Mouse (Mus musculus) heart, embryonic 16.5 days (tissue): ENCODE data around the gene Igf1r. TPM values are rescaled to one million over a fixed set of nuclear protein-coding genes. Genes with fewer than 3 reads are reported as not detected.

Experiments
- ATAC-seq: fragments of 200-750 bp; cut with Nextera tagmentation; replicated peaks from 2 replicates; pipeline ENCODE4 v1.8.0; 2017; ENCODE audit warnings: moderate number of reproducible peaks; ENCODE audit not compliant: insufficient read depth, low FRiP score; ENCODE audit errors: extremely low read depth
- H3K27ac ChIP-seq: fragments of 300-500 bp; sonication (generic); 2 replicates; pipeline ENCODE4 v1.5.1; 2014; ENCODE audit warnings: mild to moderate bottlenecking, low read length, control low read depth, moderate library complexity
- H3K27me3 ChIP-seq: fragments of 300-500 bp; sonication (generic); 2 replicates; pipeline ENCODE4 v1.6.1; 2014; ENCODE audit warnings: low read length, mixed read lengths; ENCODE audit not compliant: control insufficient read depth, insufficient read depth
- H3K36me3 ChIP-seq: fragments of 300-500 bp; sonication (generic); 2 replicates; pipeline ENCODE4 v1.6.1; 2014; ENCODE audit not compliant: control insufficient read depth, insufficient read depth
- H3K4me1 ChIP-seq: fragments of 300-500 bp; sonication (generic); 2 replicates; pipeline ENCODE4 v1.6.1; 2014; ENCODE audit warnings: low read length, mixed read lengths; ENCODE audit not compliant: control insufficient read depth, insufficient read depth
- H3K4me2 ChIP-seq: fragments of 300-500 bp; sonication (generic); 2 replicates; pipeline ENCODE4 v1.6.1; 2014; ENCODE audit warnings: low read depth, mild to moderate bottlenecking, control low read depth, low read length
- H3K4me3 ChIP-seq: fragments of 300-500 bp; sonication (generic); 2 replicates; pipeline ENCODE4 v1.5.1; 2014; ENCODE audit warnings: mild to moderate bottlenecking, control low read depth, low read length
- H3K9ac ChIP-seq: fragments of 300-500 bp; sonication (generic); 2 replicates; pipeline ENCODE4 v1.6.1; 2014; ENCODE audit warnings: low read length, control low read depth
- H3K9me3 ChIP-seq: fragments of 300-500 bp; sonication (generic); replicated peaks from 2 replicates; pipeline ENCODE4 v1.6.1; 2016; ENCODE audit warnings: low read length; ENCODE audit not compliant: control insufficient read depth
- WGBS: fragments of 180-500 bp; shearing (Covaris S2); extraction: QIAGEN DNeasy Blood & Tissue Kit; methylation state at CpG from one replicate; pipeline ENCODE4 v1.1.7; 2014; 5-methylcytosine and 5-hydroxymethylcytosine counted together
- polyA plus RNA-seq: library from polyadenylated mRNA; unstranded; fragments of >200 nt; fragmentation: Nextera tagmentation; extraction: Ambion mirVana; gene quantifications from 2 replicates; pipeline ENCODE4 v1.2.1, GENCODE M21; 2015

The Igf1r gene
- polyA plus RNA-seq, 1 experiment from 2014 or later = 16.4 TPM

GRCm38 (mm10) chr7:68262612-68263200 is 310.1 kb downstream of the Igf1r start:
- no peak for ATAC-seq

GRCm38 (mm10) chr7:68263346-68264027 is 310.9 kb downstream of the Igf1r start:
- Histone ChIP-seq H3K36me3 (no peaks in the 10 kb centered on the region), H3K4me2 (peak overlapping the region; percentile 88), H3K27me3 (no peaks in the 10 kb centered on the region), H3K4me3 (peak overlapping the region; percentile 58), H3K9ac (peak overlapping the region; percentile 68), H3K27ac (peak overlapping the region; percentile 74), H3K4me1 (peaks cover 26% of the 10 kb centered on the region), H3K9me3 (no peaks in the 10 kb centered on the region)
- 40% methylated on average over 8 of the region's 8 CpGs for WGBS
- no peak for ATAC-seq

More at GRCm38 (mm10) chr7:68262612-68263200, 310.1 kb downstream of the Igf1r start:
- H3K4me1 ChIP-seq = peaks cover 30% of the 10 kb centered on the region
- no peaks in the 10 kb centered on the region for H3K9me3 ChIP-seq
- H3K36me3 ChIP-seq = no peaks in the 10 kb centered on the region
- H3K27me3 ChIP-seq = no peaks in the 10 kb centered on the region
- no peak overlapping the region for H3K27ac ChIP-seq
- WGBS = 65% methylated on average over 8 of the region's 8 CpGs
- no peak overlapping the region for H3K4me3 ChIP-seq
- H3K9ac ChIP-seq = no peak overlapping the region
- no peak overlapping the region for H3K4me2 ChIP-seq

- H3K4me1 ChIP-seq = peaks cover 20% of the 10 kb centered on the region
- ATAC-seq = peak; percentile 59
- no peaks in the 10 kb centered on the region for H3K9me3 ChIP-seq
- 7% methylated on average over 25 of the region's 25 CpGs for WGBS
- H3K27ac ChIP-seq = peak within 1 kb of the TSS; percentile 74
- H3K9ac ChIP-seq = peak within 1 kb of the TSS; percentile 68
- peak within 1 kb of the TSS; percentile 58 for H3K4me3 ChIP-seq
- no peaks in the 10 kb centered on the region for H3K27me3 ChIP-seq
- H3K4me2 ChIP-seq = peak within 1 kb of the TSS; percentile 88
- H3K36me3 ChIP-seq = no peaks in the 10 kb centered on the region
Measured at GRCm38 (mm10) chr7:68264028-68264453, 311.4 kb downstream of the Igf1r start, which contains the start of gene Pgpep1l. Gene Pgpep1l, minus strand, starts transcription at chr7:68264233.

GRCm38 (mm10) chr7:68264531-68264930 is 311.9 kb downstream of the Igf1r start:
- Histone ChIP-seq H3K4me3 (peak overlapping the region; percentile 58), H3K36me3 (no peaks in the 10 kb centered on the region), H3K4me1 (peaks cover 18% of the 10 kb centered on the region), H3K27me3 (no peaks in the 10 kb centered on the region), H3K27ac (peak overlapping the region; percentile 23), H3K9ac (peak overlapping the region; percentile 68), H3K4me2 (peak overlapping the region; percentile 88), H3K9me3 (no peaks in the 10 kb centered on the region)
- WGBS = 15% methylated on average over 14 of the region's 14 CpGs
- ATAC-seq = peak; percentile 35; the same call in 1 of the 2 replicates

- Histone ChIP-seq H3K27me3 (no peaks in the 10 kb centered on the region), H3K9ac (no peak overlapping the region), H3K9me3 (no peaks in the 10 kb centered on the region), H3K27ac (no peak overlapping the region), H3K4me3 (no peak overlapping the region), H3K36me3 (no peaks in the 10 kb centered on the region), H3K4me2 (no peak overlapping the region), H3K4me1 (peaks cover 18% of the 10 kb centered on the region)
- ATAC-seq = no peak
- WGBS = 48% methylated on average over 7 of the region's 7 CpGs
Measured at GRCm38 (mm10) chr7:68265391-68265790, 312.8 kb downstream of the Igf1r start.

- Histone ChIP-seq H3K9me3 (no peaks in the 10 kb centered on the region), H3K36me3 (no peaks in the 10 kb centered on the region), H3K4me2 (no peak overlapping the region), H3K27me3 (no peaks in the 10 kb centered on the region), H3K9ac (no peak overlapping the region), H3K4me3 (no peak overlapping the region), H3K27ac (peak overlapping the region; percentile 51; the same call in 1 of the 2 replicates), H3K4me1 (peaks cover 21% of the 10 kb centered on the region)
- 32% methylated on average over 6 of the region's 6 CpGs for WGBS
- ATAC-seq = no peak
Measured at GRCm38 (mm10) chr7:68266691-68267090, 314.1 kb downstream of the Igf1r start.

GRCm38 (mm10) chr7:68270551-68270950 is 317.9 kb downstream of the Igf1r start:
- no peak overlapping the region for H3K4me2 ChIP-seq
- H3K9me3 ChIP-seq = no peaks in the 10 kb centered on the region
- H3K27ac ChIP-seq = peak overlapping the region; percentile 66
- 28% methylated on average over 4 of the region's 4 CpGs for WGBS
- H3K4me1 ChIP-seq = peaks cover 3% of the 10 kb centered on the region; the same call in 1 of the 2 replicates
- no peaks in the 10 kb centered on the region for H3K27me3 ChIP-seq
- no peaks in the 10 kb centered on the region for H3K36me3 ChIP-seq
- no peak overlapping the region for H3K4me3 ChIP-seq
- ATAC-seq = no peak
- H3K9ac ChIP-seq = no peak overlapping the region

GRCm38 (mm10) chr7:68271816-68272215 is 319.2 kb downstream of the Igf1r start:
- Histone ChIP-seq H3K27me3 (no peaks in the 10 kb centered on the region; the same call in 1 of the 2 replicates), H3K27ac (no peak overlapping the region), H3K36me3 (no peaks in the 10 kb centered on the region), H3K4me1 (peaks cover 11% of the 10 kb centered on the region), H3K4me2 (no peak overlapping the region), H3K9ac (no peak overlapping the region), H3K4me3 (no peak overlapping the region), H3K9me3 (no peaks in the 10 kb centered on the region)
- WGBS = 84% methylated on average over 6 of the region's 6 CpGs
- ATAC-seq = 0 out of 2 replicates have a peak, but pooled peaks have one; percentile 17

- Histone ChIP-seq H3K9me3 (no peaks in the 10 kb centered on the region), H3K27ac (peak overlapping the region; percentile 46; the same call in 1 of the 2 replicates), H3K4me3 (no peak overlapping the region), H3K4me1 (peaks cover 11% of the 10 kb centered on the region), H3K27me3 (no peaks in the 10 kb centered on the region; the same call in 1 of the 2 replicates), H3K9ac (no peak overlapping the region), H3K36me3 (no peaks in the 10 kb centered on the region), H3K4me2 (no peak overlapping the region)
- WGBS = 85% methylated on average over 10 of the region's 10 CpGs
- ATAC-seq = no peak
Measured at GRCm38 (mm10) chr7:68272607-68273006, 320.0 kb downstream of the Igf1r start.
